Mouse (Mus musculus) testis, adult 2 months (tissue): ENCODE data around the gene Hpse2. TPM values are rescaled to one million over a fixed set of nuclear protein-coding genes. Genes with fewer than 3 reads are reported as not detected.

Source experiments
- H3K27ac ChIP-seq: fragments of 200-500 bp; 2 replicates; pipeline ENCODE4 v1.5.1; 2012; ENCODE audit warnings: low read depth, low read length; ENCODE audit not compliant: control insufficient read depth, insufficient read depth
- H3K27me3 ChIP-seq: fragments of 200-500 bp; 2 replicates; pipeline ENCODE4 v1.6.1; 2012; ENCODE audit warnings: mild to moderate bottlenecking, low read length, moderate library complexity; ENCODE audit not compliant: control insufficient read depth, insufficient read depth
- H3K36me3 ChIP-seq: fragments of 200-500 bp; 2 replicates; pipeline ENCODE4 v1.6.1; 2012; ENCODE audit warnings: mild to moderate bottlenecking, low read length; ENCODE audit not compliant: control insufficient read depth, insufficient read depth
- H3K4me1 ChIP-seq: fragments of 200-500 bp; 2 replicates; pipeline ENCODE4 v1.6.1; 2012; ENCODE audit warnings: low read length; ENCODE audit not compliant: control insufficient read depth, insufficient read depth
- H3K4me3 ChIP-seq: fragments of 200-500 bp; 2 replicates; pipeline ENCODE4 v1.5.1; 2012; ENCODE audit warnings: low read depth, mild to moderate bottlenecking, low read length, moderate library complexity, mixed read lengths; ENCODE audit not compliant: control insufficient read depth
- CTCF ChIP-seq: fragments of 200-500 bp; IDR thresholded peaks from 2 replicates; pipeline ENCODE4 v1.5.1; 2012; ENCODE audit warnings: low read depth, mild to moderate bottlenecking, inconsistent platforms, low read length, moderate library complexity; ENCODE audit not compliant: control insufficient read depth, insufficient read depth, insufficient replicate concordance
- POLR2A ChIP-seq: fragments of 200-500 bp; IDR thresholded peaks from 2 replicates; pipeline ENCODE4 v1.6.1; 2012; ENCODE audit warnings: low read depth, mild to moderate bottlenecking, inconsistent platforms, low read length, moderate library complexity; ENCODE audit not compliant: control insufficient read depth
- polyA plus RNA-seq: library from polyadenylated mRNA; depleted of rRNA; stranded (reverse); fragments of >200 nt; gene quantifications from 2 replicates; pipeline ENCODE4 v1.2.3, GENCODE M21; 2012; rRNA removed

Gene Hpse2
- polyA plus RNA-seq, 1 experiment, result 1.3 TPM

DNA sequence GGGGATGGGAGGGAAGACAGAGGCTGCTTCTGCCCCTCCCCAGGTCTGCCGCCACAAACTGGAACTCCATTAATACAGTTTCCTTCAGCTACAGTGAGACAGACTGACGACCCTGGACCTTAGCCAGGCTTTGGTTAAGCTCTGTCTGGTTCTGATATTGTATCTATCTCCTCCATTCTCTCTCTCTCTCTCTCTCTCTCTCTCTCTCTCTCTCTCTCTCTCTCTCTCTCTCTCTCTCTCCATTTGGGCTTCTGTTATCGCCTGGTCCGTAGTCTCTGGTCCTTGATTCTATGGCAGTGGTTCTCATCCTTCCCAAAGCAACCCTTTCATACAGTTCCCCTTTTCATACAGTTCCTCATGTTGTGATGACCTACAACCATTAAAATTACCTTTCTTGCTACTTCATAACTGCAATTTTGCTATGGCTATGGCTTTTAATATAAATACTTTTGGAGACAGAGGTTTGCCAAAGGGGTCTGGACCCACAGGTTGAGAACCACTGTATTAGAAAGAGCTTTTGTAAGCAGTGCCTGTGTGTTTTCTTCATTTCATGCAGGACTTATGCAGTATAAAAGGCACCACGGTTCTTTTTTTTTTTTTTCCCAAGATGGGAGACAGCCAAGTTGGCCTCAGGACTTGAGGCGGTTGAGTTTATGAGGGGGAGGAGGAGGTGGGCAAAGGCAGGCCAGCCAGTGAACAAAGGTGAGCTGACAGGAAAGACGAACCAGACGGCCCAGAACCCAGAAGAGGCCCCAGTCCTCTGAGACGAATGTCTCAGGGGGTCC, 642.9 kb downstream of the Hpse2 start:
- H3K4me1 ChIP-seq, result no peaks in the 10 kb centered on the region
- H3K4me3 ChIP-seq, result no peak overlapping the region
- no peaks in the 10 kb centered on the region for H3K36me3 ChIP-seq
- no peak overlapping the region for H3K27ac ChIP-seq
- no peaks in the 10 kb centered on the region for H3K27me3 ChIP-seq
- TF ChIP-seq POLR2A (no peak), CTCF (no peak)

DNA sequence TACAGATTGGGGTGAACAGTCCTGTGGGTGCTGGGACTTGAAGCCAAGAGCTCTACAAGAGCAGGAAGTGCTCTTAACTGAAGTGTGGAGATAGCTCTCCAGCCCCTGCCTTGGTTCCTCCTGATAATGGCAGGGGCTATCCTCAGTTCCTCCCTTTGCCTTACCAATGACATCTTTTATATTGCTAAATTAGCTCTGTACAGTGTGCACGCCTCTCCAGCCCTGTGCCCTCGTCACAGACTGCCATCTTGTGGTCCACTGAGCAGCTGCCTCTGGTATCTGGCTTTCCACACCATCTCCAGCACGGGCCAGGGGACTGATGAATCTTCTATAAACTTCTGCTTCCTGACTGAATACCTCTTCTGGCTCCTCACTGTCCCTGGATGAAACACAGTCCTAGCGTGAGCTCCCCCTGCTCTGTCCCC, 644.0 kb downstream of the Hpse2 start:
- TF ChIP-seq POLR2A (no peak), CTCF (peak; percentile 66; the same call in 1 of the 2 replicates)
- no peaks in the 10 kb centered on the region for H3K36me3 ChIP-seq
- H3K4me1 ChIP-seq, result no peaks in the 10 kb centered on the region
- H3K4me3 ChIP-seq, result no peak overlapping the region
- no peak overlapping the region for H3K27ac ChIP-seq
- no peaks in the 10 kb centered on the region for H3K27me3 ChIP-seq

DNA sequence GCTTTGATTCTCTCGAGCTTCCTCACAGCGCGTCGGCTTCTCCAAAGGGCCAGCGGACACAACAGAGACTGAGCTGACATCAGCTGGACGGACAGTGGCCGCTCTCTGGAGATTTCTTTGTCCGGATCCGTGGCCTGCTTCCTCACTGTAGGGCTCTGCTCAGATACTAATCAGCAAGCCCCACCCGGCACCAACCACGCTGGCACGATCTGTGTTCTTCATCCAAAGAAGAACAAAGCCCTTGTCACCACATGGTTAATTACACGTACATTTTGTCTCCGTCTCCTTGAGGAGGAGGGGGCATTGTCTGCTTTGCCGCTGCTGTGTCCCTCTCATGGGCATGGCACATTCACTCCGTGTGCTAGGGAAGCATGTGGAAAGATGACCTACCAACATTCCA, 644.9 kb downstream of the Hpse2 start:
- Histone ChIP-seq H3K36me3 (no peaks in the 10 kb centered on the region), H3K4me1 (no peaks in the 10 kb centered on the region), H3K27ac (no peak overlapping the region), H3K4me3 (no peak overlapping the region), H3K27me3 (no peaks in the 10 kb centered on the region)
- no peak for TF ChIP-seq CTCF
- TF ChIP-seq POLR2A, result no peak

DNA sequence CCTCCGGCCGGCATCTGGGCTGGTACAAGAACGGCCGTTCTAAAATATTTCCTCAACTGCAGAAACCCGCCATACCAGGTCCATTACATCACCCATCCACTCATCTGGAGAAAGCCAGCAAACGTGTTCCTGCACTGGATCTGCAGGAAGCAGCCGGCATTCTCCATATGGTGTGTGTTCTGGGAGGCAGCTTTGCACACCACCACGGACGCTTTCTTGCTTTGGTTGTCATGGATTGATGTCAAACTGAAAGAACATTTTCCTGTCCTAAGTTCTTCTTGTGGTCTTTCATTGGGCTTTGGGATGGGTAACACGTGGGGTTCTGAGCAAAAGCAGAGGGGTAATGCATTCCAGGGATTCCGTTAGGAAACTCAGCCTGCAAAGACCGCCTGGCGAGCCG, 646.3 kb downstream of the Hpse2 start:
- H3K27ac ChIP-seq, result no peak overlapping the region
- TF ChIP-seq POLR2A, result no peak
- no peak for TF ChIP-seq CTCF
- no peaks in the 10 kb centered on the region for H3K27me3 ChIP-seq
- H3K4me1 ChIP-seq, result no peaks in the 10 kb centered on the region
- no peak overlapping the region for H3K4me3 ChIP-seq
- no peaks in the 10 kb centered on the region for H3K36me3 ChIP-seq

- Histone ChIP-seq H3K27me3 (no peaks in the 10 kb centered on the region), H3K36me3 (no peaks in the 10 kb centered on the region), H3K4me1 (no peaks in the 10 kb centered on the region), H3K27ac (no peak overlapping the region), H3K4me3 (no peak overlapping the region)
- no peak for TF ChIP-seq CTCF
- no peak for TF ChIP-seq POLR2A
Observed at GRCm38 (mm10) chr19:42740163-42740899, 647.8 kb downstream of the Hpse2 start.

DNA sequence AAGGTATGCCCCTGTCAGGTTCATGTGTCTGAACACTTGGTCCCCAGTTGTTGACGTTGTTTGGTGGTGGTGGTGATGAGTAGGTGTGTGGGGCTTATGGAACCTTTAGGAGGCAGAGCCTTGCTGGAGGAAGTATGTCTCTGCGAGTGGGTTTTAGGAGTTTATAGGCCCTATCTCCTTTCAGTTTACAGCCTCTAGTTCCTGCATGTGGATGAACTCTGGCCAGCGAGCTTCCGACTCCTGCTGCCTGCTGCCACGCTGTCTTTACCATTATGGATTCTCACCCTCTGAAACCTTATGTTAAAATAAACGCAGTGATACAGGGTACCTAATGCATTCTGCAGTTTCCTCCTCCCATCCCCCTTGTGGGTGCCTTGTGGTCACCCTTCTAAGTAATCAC, 648.4 kb downstream of the Hpse2 start:
- H3K4me1 ChIP-seq, result no peaks in the 10 kb centered on the region
- no peak overlapping the region for H3K4me3 ChIP-seq
- H3K27me3 ChIP-seq, result no peaks in the 10 kb centered on the region
- H3K27ac ChIP-seq, result no peak overlapping the region
- TF ChIP-seq POLR2A (no peak), CTCF (no peak)
- no peaks in the 10 kb centered on the region for H3K36me3 ChIP-seq

GRCm38 (mm10) chr19:42737753-42738152, 650.4 kb downstream of the Hpse2 start:
- Histone ChIP-seq H3K4me1 (no peaks in the 10 kb centered on the region), H3K36me3 (no peaks in the 10 kb centered on the region), H3K27ac (no peak overlapping the region), H3K27me3 (no peaks in the 10 kb centered on the region), H3K4me3 (no peak overlapping the region)
- TF ChIP-seq POLR2A (no peak), CTCF (no peak)

Other genes starting within 250 kb of the Hpse2 start
- 2.9 and 3.9 TPM in 2 replicates for gene Cnnm1, start 52.1 kb upstream of the Hpse2 start, polyA plus RNA-seq
- 13.4 and 14.2 TPM in 2 replicates for gene Got1, start 136.2 kb upstream of the Hpse2 start, polyA plus RNA-seq
- 0.06 TPM in 1 of 2 replicates, not detected in the other for gene Nkx2-3, start 224.0 kb upstream of the Hpse2 start, polyA plus RNA-seq